Mouse (Mus musculus) midbrain, embryonic 12.5 days (tissue): Measurements from ENCODE around the gene Mgat4a. TPM values are rescaled to one million over a fixed set of nuclear protein-coding genes. Genes with fewer than 3 reads are reported as not detected.

Source experiments
- ATAC-seq: fragments of 200-750 bp; cut with Nextera tagmentation; 2 replicates; pipeline ENCODE4 v1.8.0; 2017; ENCODE audit warnings: low read depth, moderate TSS enrichment, moderate library complexity; ENCODE audit not compliant: low FRiP score
- H3K27ac ChIP-seq: fragments of 300-500 bp; sonication (generic); replicated peaks from 2 replicates; pipeline ENCODE4 v1.5.1; 2016; ENCODE audit warnings: mild to moderate bottlenecking
- H3K27me3 ChIP-seq: fragments of 300-500 bp; sonication (generic); 2 replicates; pipeline ENCODE4 v1.6.1; 2016; ENCODE audit warnings: mild to moderate bottlenecking
- H3K36me3 ChIP-seq: fragments of 300-500 bp; sonication (generic); 2 replicates; pipeline ENCODE4 v1.6.1; 2016
- H3K4me1 ChIP-seq: fragments of 300-500 bp; sonication (generic); 2 replicates; pipeline ENCODE4 v1.6.1; 2016
- H3K4me2 ChIP-seq: fragments of 300-500 bp; sonication (generic); replicated peaks from 2 replicates; pipeline ENCODE4 v1.6.1; 2016; ENCODE audit warnings: mild to moderate bottlenecking, moderate library complexity
- H3K4me3 ChIP-seq: fragments of 300-500 bp; sonication (generic); 2 replicates; pipeline ENCODE4 v1.5.1; 2016; ENCODE audit warnings: mild to moderate bottlenecking
- H3K9ac ChIP-seq: fragments of 300-500 bp; sonication (generic); replicated peaks from 2 replicates; pipeline ENCODE4 v1.6.1; 2016; ENCODE audit warnings: mild to moderate bottlenecking, moderate library complexity
- H3K9me3 ChIP-seq: fragments of 300-500 bp; sonication (generic); 2 replicates; pipeline ENCODE4 v1.6.1; 2016; ENCODE audit warnings: mild to moderate bottlenecking
- WGBS: fragments of 180-500 bp; shearing (Covaris S2); methylation state at CpG from one replicate; pipeline ENCODE4 v1.1.7; 2016; 5-methylcytosine and 5-hydroxymethylcytosine counted together
- polyA plus RNA-seq: library from polyadenylated mRNA; unstranded; fragments of >200 nt; fragmentation: Nextera tagmentation; extraction: Ambion mirVana; gene quantifications from 2 replicates; pipeline ENCODE4 v1.2.1, GENCODE M21; 2016

The Mgat4a gene
- polyA plus RNA-seq, 1 experiment from 2014 or later: 3.3 TPM

DNA sequence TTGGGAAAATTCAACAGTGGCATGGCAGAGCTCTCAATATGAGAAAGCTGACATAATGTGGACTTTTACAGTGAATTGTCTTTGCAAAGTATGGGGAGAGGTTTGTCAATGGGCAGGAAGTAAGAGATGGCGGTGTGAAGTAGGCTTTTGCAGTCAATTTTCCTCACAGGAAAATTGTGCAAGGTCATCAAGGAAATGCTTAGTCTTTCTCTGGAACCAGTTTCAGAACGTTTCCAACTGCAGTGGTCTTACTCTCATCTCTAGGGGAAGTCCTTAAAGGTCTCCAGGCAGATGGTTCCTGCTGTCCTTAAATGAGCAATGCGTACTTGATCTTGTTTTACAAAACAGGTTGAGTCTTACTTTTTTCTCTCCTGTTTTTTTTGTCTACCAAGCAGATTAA lies 53.8 kb downstream of the Mgat4a start:
- Histone ChIP-seq H3K36me3 (0 out of 2 replicates have a peak, but pooled peaks cover 3% of the 10 kb centered on the region), H3K4me3 (no peak overlapping the region), H3K4me1 (no peaks in the 10 kb centered on the region), H3K9me3 (no peaks in the 10 kb centered on the region), H3K9ac (no peak overlapping the region), H3K4me2 (no peak overlapping the region), H3K27me3 (no peaks in the 10 kb centered on the region), H3K27ac (no peak overlapping the region)
- ATAC-seq: no peak
- WGBS: 81% methylated on average over 3 of the region's 3 CpGs

DNA sequence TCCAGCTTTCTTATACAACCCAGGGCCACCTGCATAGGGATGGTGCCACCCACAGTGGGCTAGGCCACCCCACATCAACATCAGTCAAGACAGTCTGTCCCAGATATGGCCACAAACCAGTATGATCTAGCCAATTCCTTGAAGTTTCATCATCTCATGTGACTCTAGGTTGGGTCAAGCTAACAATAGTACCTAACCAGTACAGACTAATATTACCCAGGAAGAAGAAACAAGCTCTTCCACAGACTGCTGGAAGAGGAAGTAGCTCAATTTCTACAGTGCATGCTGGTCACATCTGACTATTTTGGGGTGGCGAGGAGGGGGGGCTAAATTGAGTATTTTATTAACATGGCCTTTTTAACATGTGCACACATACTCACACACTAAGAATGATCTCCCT lies 54.4 kb downstream of the Mgat4a start:
- H3K27me3 ChIP-seq: no peaks in the 10 kb centered on the region
- 0 out of 2 replicates have a peak, but pooled peaks cover 3% of the 10 kb centered on the region for H3K36me3 ChIP-seq
- no peak overlapping the region for H3K4me2 ChIP-seq
- no peaks in the 10 kb centered on the region for H3K9me3 ChIP-seq
- no peak overlapping the region for H3K4me3 ChIP-seq
- no peak overlapping the region for H3K9ac ChIP-seq
- no peak overlapping the region for H3K27ac ChIP-seq
- no peak for ATAC-seq
- no peaks in the 10 kb centered on the region for H3K4me1 ChIP-seq
- WGBS: 97% methylated on average over 1 of the region's 1 CpGs

- Histone ChIP-seq H3K27ac (no peak overlapping the region), H3K4me1 (no peaks in the 10 kb centered on the region), H3K9ac (no peak overlapping the region), H3K4me2 (no peak overlapping the region), H3K36me3 (0 out of 2 replicates have a peak, but pooled peaks cover 3% of the 10 kb centered on the region), H3K27me3 (no peaks in the 10 kb centered on the region), H3K9me3 (no peaks in the 10 kb centered on the region), H3K4me3 (no peak overlapping the region)
- WGBS: 91% methylated on average over 4 of the region's 4 CpGs
- ATAC-seq: no peak
These were observed 56.2 kb downstream of the Mgat4a start for GRCm38 (mm10) chr1:37484612-37485011.

- no peaks in the 10 kb centered on the region for H3K9me3 ChIP-seq
- ATAC-seq: no peak
- no peaks in the 10 kb centered on the region for H3K27me3 ChIP-seq
These were observed 59.5 kb downstream of the Mgat4a start for GRCm38 (mm10) chr1:37481331-37481730.

GRCm38 (mm10) chr1:37480731-37481130 lies 60.1 kb downstream of the Mgat4a start:
- no peak overlapping the region for H3K27ac ChIP-seq
- H3K9ac ChIP-seq: no peak overlapping the region
- no peaks in the 10 kb centered on the region for H3K9me3 ChIP-seq
- ATAC-seq: no peak
- H3K27me3 ChIP-seq: no peaks in the 10 kb centered on the region
- no peaks in the 10 kb centered on the region for H3K36me3 ChIP-seq
- H3K4me3 ChIP-seq: no peak overlapping the region
- 85% methylated on average over 6 of the region's 6 CpGs for WGBS
- H3K4me1 ChIP-seq: no peaks in the 10 kb centered on the region
- H3K4me2 ChIP-seq: no peak overlapping the region

More at GRCm38 (mm10) chr1:37481331-37481730, 59.5 kb downstream of the Mgat4a start:
- H3K4me3 ChIP-seq: no peak overlapping the region
- H3K27ac ChIP-seq: no peak overlapping the region
- H3K4me1 ChIP-seq: no peaks in the 10 kb centered on the region
- H3K9ac ChIP-seq: no peak overlapping the region
- WGBS: 95% methylated on average over 2 of the region's 2 CpGs
- H3K36me3 ChIP-seq: no peaks in the 10 kb centered on the region
- no peak overlapping the region for H3K4me2 ChIP-seq

- 89% methylated on average over 8 of the region's 8 CpGs for WGBS
- H3K27me3 ChIP-seq: no peaks in the 10 kb centered on the region
- no peak overlapping the region for H3K4me2 ChIP-seq
- H3K4me3 ChIP-seq: no peak overlapping the region
- H3K9ac ChIP-seq: no peak overlapping the region
- no peak overlapping the region for H3K27ac ChIP-seq
- ATAC-seq: no peak
- no peaks in the 10 kb centered on the region for H3K36me3 ChIP-seq
- no peaks in the 10 kb centered on the region for H3K4me1 ChIP-seq
- no peaks in the 10 kb centered on the region for H3K9me3 ChIP-seq
These were observed 61.1 kb downstream of the Mgat4a start for GRCm38 (mm10) chr1:37479759-37480158.

DNA sequence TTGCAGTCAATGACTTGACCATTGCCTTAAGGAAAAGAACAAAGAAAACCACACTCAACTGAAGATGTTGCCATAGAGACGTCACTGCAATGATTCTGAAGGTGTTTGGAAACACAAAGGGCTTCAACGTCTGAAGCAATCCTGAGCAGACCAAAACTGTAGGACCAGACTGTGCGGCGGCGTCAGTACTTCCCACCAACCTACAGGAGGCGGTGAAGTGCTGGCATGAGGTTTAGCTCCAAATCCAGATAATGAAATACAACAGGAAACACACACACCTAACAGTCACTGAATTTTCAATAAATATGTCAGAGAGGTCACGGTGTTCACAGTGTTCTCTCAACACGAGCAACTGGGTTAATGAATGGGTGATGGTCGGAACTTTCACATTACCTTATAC lies 61.7 kb downstream of the Mgat4a start:
- H3K27ac ChIP-seq: no peak overlapping the region
- H3K9ac ChIP-seq: no peak overlapping the region
- WGBS: 74% methylated on average over 9 of the region's 9 CpGs
- ATAC-seq: no peak
- no peak overlapping the region for H3K4me3 ChIP-seq
- H3K4me1 ChIP-seq: no peaks in the 10 kb centered on the region
- H3K36me3 ChIP-seq: no peaks in the 10 kb centered on the region
- no peaks in the 10 kb centered on the region for H3K27me3 ChIP-seq
- no peaks in the 10 kb centered on the region for H3K9me3 ChIP-seq
- H3K4me2 ChIP-seq: no peak overlapping the region

DNA sequence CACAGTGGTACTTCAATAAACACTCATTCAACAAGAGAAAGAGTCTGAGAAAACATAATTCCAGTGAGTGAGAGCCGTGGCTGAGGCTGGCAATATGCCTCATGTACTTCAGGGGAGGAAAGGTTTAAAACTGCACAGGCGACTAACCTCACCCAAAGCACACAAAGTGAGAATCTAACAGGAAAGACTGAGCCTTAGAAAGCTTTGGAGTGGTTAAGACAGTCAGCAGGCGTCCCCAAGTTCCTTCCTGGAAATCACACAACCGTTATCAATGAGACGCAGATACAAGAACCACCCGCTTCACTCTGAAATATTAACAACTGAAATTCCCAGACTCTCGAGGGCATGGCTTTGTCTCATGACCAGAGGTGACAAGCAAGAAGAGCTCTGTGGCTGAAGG lies 62.4 kb downstream of the Mgat4a start:
- H3K4me1 ChIP-seq: no peaks in the 10 kb centered on the region
- 82% methylated on average over 7 of the region's 7 CpGs for WGBS
- H3K4me2 ChIP-seq: no peak overlapping the region
- no peaks in the 10 kb centered on the region for H3K36me3 ChIP-seq
- H3K9ac ChIP-seq: no peak overlapping the region
- no peak overlapping the region for H3K4me3 ChIP-seq
- ATAC-seq: no peak
- no peak overlapping the region for H3K27ac ChIP-seq
- no peaks in the 10 kb centered on the region for H3K9me3 ChIP-seq
- no peaks in the 10 kb centered on the region for H3K27me3 ChIP-seq

DNA sequence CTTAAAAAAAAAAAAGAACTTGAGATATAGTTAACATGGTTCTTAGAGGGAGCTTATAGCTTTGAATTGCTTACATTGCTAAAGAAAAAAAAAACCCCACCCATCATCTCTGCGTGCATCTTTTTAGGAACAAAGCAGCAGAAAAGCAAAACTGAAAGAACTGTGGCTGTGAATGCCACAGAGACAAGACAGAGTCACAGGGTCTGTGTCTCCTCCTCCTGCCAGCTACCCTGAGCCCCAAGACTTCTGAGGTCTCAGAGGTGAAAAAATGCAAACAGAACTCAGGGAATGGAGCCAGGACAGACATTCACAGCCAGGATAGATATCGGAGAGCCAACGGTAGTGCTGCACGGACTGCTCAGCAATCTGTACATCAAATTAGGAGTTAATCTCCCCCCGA lies 62.9 kb downstream of the Mgat4a start:
- Histone ChIP-seq H3K27ac (no peak overlapping the region), H3K4me1 (no peaks in the 10 kb centered on the region), H3K27me3 (no peaks in the 10 kb centered on the region), H3K9ac (no peak overlapping the region), H3K36me3 (no peaks in the 10 kb centered on the region), H3K4me3 (no peak overlapping the region), H3K4me2 (no peak overlapping the region), H3K9me3 (no peaks in the 10 kb centered on the region)
- 85% methylated on average over 5 of the region's 5 CpGs for WGBS
- no peak for ATAC-seq

DNA sequence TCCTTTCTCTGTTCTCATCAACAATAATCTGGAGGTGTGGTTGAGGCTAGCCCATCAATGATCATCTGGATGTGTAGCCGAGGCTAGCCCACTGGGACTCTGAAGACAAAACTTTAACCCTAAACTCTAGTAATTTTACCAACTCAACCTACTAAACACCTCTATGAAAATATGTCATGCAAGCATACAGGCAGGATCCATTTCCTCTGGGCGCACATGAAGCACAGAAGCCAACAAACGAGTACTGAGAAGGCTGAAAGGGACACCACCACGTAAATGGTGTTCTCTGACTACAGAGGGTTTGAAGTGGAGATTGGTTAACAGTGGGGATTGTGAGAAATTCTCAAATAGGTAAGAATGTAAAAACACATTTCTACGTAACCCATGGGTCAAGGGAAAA lies 63.6 kb downstream of the Mgat4a start:
- no peaks in the 10 kb centered on the region for H3K9me3 ChIP-seq
- no peaks in the 10 kb centered on the region for H3K27me3 ChIP-seq
- 91% methylated on average over 5 of the region's 5 CpGs for WGBS
- H3K4me1 ChIP-seq: no peaks in the 10 kb centered on the region
- H3K9ac ChIP-seq: no peak overlapping the region
- H3K27ac ChIP-seq: no peak overlapping the region
- no peak overlapping the region for H3K4me3 ChIP-seq
- no peak for ATAC-seq
- H3K4me2 ChIP-seq: no peak overlapping the region
- no peaks in the 10 kb centered on the region for H3K36me3 ChIP-seq

DNA sequence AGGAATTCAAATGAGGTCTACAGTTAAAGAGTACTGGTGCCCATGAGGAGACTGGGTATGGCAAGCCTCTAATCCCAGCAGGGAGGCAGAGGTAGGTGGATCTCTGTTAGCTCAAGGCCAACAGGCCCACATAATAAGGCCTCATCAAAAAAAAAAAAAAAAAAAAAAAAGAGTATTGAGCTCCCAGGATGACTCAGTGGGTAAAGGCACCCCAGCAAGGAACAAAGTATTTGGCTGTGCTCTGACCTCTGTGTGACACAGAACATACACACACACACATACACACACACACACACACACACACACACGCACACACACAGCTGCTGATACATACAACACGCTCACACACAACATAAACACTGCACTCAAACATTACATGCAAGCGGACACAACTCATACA lies 65.5 kb downstream of the Mgat4a start:
- H3K9me3 ChIP-seq: no peaks in the 10 kb centered on the region
- H3K36me3 ChIP-seq: no peaks in the 10 kb centered on the region
- WGBS: 89% methylated on average over 3 of the region's 3 CpGs
- ATAC-seq: no peak
- H3K4me3 ChIP-seq: no peak overlapping the region
- no peak overlapping the region for H3K27ac ChIP-seq
- no peak overlapping the region for H3K9ac ChIP-seq
- H3K4me1 ChIP-seq: no peaks in the 10 kb centered on the region
- no peaks in the 10 kb centered on the region for H3K27me3 ChIP-seq
- no peak overlapping the region for H3K4me2 ChIP-seq

DNA sequence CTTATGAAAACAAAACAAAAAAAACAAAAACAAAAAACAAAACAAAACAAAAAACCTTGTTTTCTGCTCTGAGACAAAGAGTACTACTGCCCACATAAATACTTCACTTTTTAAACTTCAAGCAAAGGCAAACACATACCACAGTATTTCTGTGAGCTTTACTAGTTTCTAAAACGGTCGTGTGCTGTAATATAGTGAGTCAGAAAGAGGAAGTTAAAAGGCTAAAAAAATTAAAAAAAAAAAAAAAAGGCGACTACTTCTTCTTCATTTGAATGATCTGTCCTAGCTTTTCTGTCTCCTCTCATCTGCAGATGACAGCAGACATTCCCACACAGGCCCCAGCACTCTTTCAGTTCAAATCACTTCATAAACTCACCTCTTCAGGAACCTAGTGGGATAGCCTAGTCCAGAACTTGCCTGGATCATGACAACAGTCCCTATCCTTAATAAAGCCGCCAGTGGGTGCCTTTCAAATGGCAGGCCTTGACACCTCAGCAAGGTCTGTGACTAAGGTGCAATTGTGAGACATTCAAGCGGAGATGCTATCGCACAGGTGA lies 66.1 kb downstream of the Mgat4a start:
- Histone ChIP-seq H3K4me1 (no peaks in the 10 kb centered on the region), H3K4me2 (no peak overlapping the region), H3K36me3 (no peaks in the 10 kb centered on the region), H3K9ac (no peak overlapping the region), H3K9me3 (no peaks in the 10 kb centered on the region), H3K27ac (no peak overlapping the region), H3K27me3 (no peaks in the 10 kb centered on the region), H3K4me3 (no peak overlapping the region)
- WGBS: 86% methylated on average over 6 of the region's 6 CpGs
- no peak for ATAC-seq

DNA sequence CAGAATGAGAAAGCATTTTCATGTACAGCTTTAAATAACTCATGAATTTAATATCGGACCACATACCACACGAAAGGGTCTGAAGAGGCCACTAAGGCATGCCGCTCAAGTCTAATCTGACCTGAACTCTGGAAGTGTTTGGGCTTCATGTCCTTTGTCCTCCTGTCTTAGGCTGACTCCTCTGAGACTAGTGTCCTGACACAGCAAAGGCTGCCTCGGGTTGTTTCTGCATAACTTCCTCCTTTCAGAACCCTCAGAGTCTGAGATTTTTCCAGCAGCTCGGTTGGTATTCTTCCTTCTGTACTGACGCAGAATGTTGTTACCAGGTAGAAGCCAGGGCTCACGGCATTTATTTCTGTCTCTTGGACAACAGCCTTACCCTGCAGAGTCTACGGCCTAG lies 66.8 kb downstream of the Mgat4a start:
- Histone ChIP-seq H3K4me1 (no peaks in the 10 kb centered on the region), H3K4me3 (no peak overlapping the region), H3K27me3 (no peaks in the 10 kb centered on the region), H3K27ac (no peak overlapping the region), H3K4me2 (no peak overlapping the region), H3K9ac (no peak overlapping the region), H3K9me3 (no peaks in the 10 kb centered on the region), H3K36me3 (no peaks in the 10 kb centered on the region)
- WGBS: 89% methylated on average over 8 of the region's 8 CpGs
- no peak for ATAC-seq
